ENCODE assay signal across 23 mouse cellular contexts in genomic region chr5:35209348-35209747, GRCm38 (mm10).
"Had no signal": no experiment of that assay in that cellular context is flagged by ENCODE, and none has a peak within 500 bp of the region (broad histone marks: within the 10 kb centered on the region; RNA-seq: fewer than 3 reads in every experiment).

No protein-coding gene starts in this region.

- H3K27me3 ChIP-seq: hindbrain, embryonic 15.5 days; kidney, embryonic 15.5 days; limb, embryonic 13.5 days had no signal

- H3K27ac ChIP-seq: hindbrain, embryonic 13.5 days; hindbrain, embryonic 15.5 days; hindbrain, postnatal 0 days; kidney, embryonic 15.5 days; kidney, postnatal 0 days; limb, embryonic 13.5 days; limb, embryonic 15.5 days; liver, embryonic 12.5 days; liver, embryonic 14.5 days had no signal

- H3K4me2 ChIP-seq: hindbrain, embryonic 13.5 days; hindbrain, embryonic 15.5 days; kidney, embryonic 15.5 days; limb, embryonic 13.5 days; limb, embryonic 15.5 days; liver, embryonic 12.5 days had no signal

- H3K9me3 ChIP-seq: hindbrain, embryonic 13.5 days; hindbrain, embryonic 15.5 days; kidney, embryonic 15.5 days; limb, embryonic 13.5 days; limb, embryonic 15.5 days; liver, embryonic 12.5 days had no signal

- ATAC-seq: forebrain, postnatal 0 days; hindbrain, postnatal 0 days; intestine, embryonic 16.5 days; liver, embryonic 12.5 days had no signal

- H3K9ac ChIP-seq: forebrain, postnatal 0 days; hindbrain, embryonic 13.5 days; hindbrain, embryonic 15.5 days; kidney, embryonic 15.5 days; limb, embryonic 13.5 days; limb, embryonic 15.5 days; liver, embryonic 12.5 days; liver, embryonic 14.5 days had no signal

- H3K4me3 ChIP-seq: hindbrain, embryonic 13.5 days; hindbrain, embryonic 15.5 days; kidney, embryonic 15.5 days; limb, embryonic 13.5 days; limb, embryonic 15.5 days; liver, embryonic 12.5 days had no signal

- DNase-seq: forebrain, postnatal 0 days; gastrocnemius, postnatal 14 days; gastrocnemius, postnatal 36 days; heart, adult 18-20 months; heart, postnatal 10 days; kidney, adult 11 months; kidney, adult 2 months; kidney, adult 9 months; kidney, postnatal 14 days; kidney, postnatal 36 days; layer of hippocampus, adult 9-11 months; layer of hippocampus, postnatal 36 days; left cerebral cortex, postnatal 4 days had no signal

- H3K36me3 ChIP-seq: hindbrain, embryonic 13.5 days; hindbrain, embryonic 15.5 days; kidney, embryonic 15.5 days; limb, embryonic 13.5 days; limb, embryonic 15.5 days; liver, embryonic 12.5 days had no signal

- H3K4me1 ChIP-seq: hindbrain, embryonic 15.5 days; kidney, embryonic 15.5 days; limb, embryonic 13.5 days; limb, embryonic 15.5 days; liver, embryonic 12.5 days had no signal
